Mouse (Mus musculus) heart, postnatal 14 days (tissue): ENCODE results near the gene Uqcr11. TPM values are rescaled to one million over a fixed set of nuclear protein-coding genes. Genes with fewer than 3 reads are reported as not detected.

Experiments
- DNase-seq, 2 experiments: peaks; one replicate each; pipeline ENCODE4 v3.0.0; 2021 to 2022
- intact Hi-C: fragments of 180-260 bp; cut with DNase I; formaldehyde crosslinking; loops from one replicate; pipeline ENCODE4 v1.15.1; 2025
- total RNA-seq, 2 experiments: library from RNA; stranded (reverse); gene quantifications; 2 replicates each; pipeline ENCODE4 v1.2.3; 2021

The Uqcr11 gene
- total RNA-seq, 2 experiments from 2014 or later = 1,852 to 1,908 TPM

GRCm38 (mm10) chr10:80432936-80433512, 26.4 kb upstream of the Uqcr11 start:
- intact Hi-C loops = loop anchor here (10.0 kb wide), 1 partner anchor 262 kb away; no protein-coding TSS in a partner anchor
- peak; percentile 42 to 57 for DNase-seq

- intact Hi-C loops = loop anchor here (10.0 kb wide), 1 partner anchor 262 kb away; no protein-coding TSS in a partner anchor
- DNase-seq = no peak
Observed at GRCm38 (mm10) chr10:80432387-80432785, 25.8 kb upstream of the Uqcr11 start.

GRCm38 (mm10) chr10:80431570-80432386, 25.1 kb upstream of the Uqcr11 start:
- intact Hi-C loops = loop anchor here (10.0 kb wide), 1 partner anchor 263 kb away; no protein-coding TSS in a partner anchor
- peak in 1 of 2 experiments; percentile 36 for DNase-seq

GRCm38 (mm10) chr10:80430375-80430980, 23.8 kb upstream of the Uqcr11 start:
- intact Hi-C loops = loop anchor here (10.0 kb wide), 1 partner anchor 264 kb away; no protein-coding TSS in a partner anchor
- no peak for DNase-seq

GRCm38 (mm10) chr10:80429800-80430199, 23.2 kb upstream of the Uqcr11 start:
- intact Hi-C loops = loop anchor here (10.0 kb wide), 1 partner anchor 265 kb away; no protein-coding TSS in a partner anchor
- DNase-seq = no peak

- no peak for DNase-seq
- intact Hi-C loops = no loop called here
Observed at GRCm38 (mm10) chr10:80425041-80425440, 18.4 kb upstream of the Uqcr11 start.

GRCm38 (mm10) chr10:80423562-80423961, 16.9 kb upstream of the Uqcr11 start:
- intact Hi-C loops = no loop called here
- DNase-seq = no peak

- intact Hi-C loops = no loop called here
- DNase-seq = no peak
Observed at GRCm38 (mm10) chr10:80421651-80422472, 15.2 kb upstream of the Uqcr11 start.

- no peak for DNase-seq
Observed at GRCm38 (mm10) chr10:80421208-80421607, 14.6 kb upstream of the Uqcr11 start.

GRCm38 (mm10) chr10:80420729-80421128, 14.1 kb upstream of the Uqcr11 start:
- intact Hi-C loops = no loop called here
- DNase-seq = no peak

More at GRCm38 (mm10) chr10:80421208-80421607, 14.6 kb upstream of the Uqcr11 start:
- intact Hi-C loops = no loop called here

GRCm38 (mm10) chr10:80419419-80419818, 12.8 kb upstream of the Uqcr11 start:
- intact Hi-C loops = no loop called here
- no peak for DNase-seq

GRCm38 (mm10) chr10:80418311-80418710, 11.7 kb upstream of the Uqcr11 start:
- no peak for DNase-seq
- intact Hi-C loops = no loop called here

GRCm38 (mm10) chr10:80417841-80418240, 11.2 kb upstream of the Uqcr11 start:
- intact Hi-C loops = no loop called here
- DNase-seq = no peak

- DNase-seq = no peak
- intact Hi-C loops = no loop called here
Observed at GRCm38 (mm10) chr10:80417371-80417770, 10.7 kb upstream of the Uqcr11 start.

GRCm38 (mm10) chr10:80415566-80415965, 8.9 kb upstream of the Uqcr11 start:
- no peak for DNase-seq
- intact Hi-C loops = no loop called here

GRCm38 (mm10) chr10:80412656-80413541, 6.3 kb upstream of the Uqcr11 start:
- DNase-seq = peak; percentile 80 to 84
- intact Hi-C loops = no loop called here

GRCm38 (mm10) chr10:80407924-80408323, 1.3 kb upstream of the Uqcr11 start:
- intact Hi-C loops = no loop called here
- DNase-seq = no peak

GRCm38 (mm10) chr10:80405481-80406173, 1.0 kb downstream of the Uqcr11 start:
- DNase-seq = no peak
- intact Hi-C loops = no loop called here
